Comparison of ENCODE assay signal across 8 mouse cellular contexts in genomic region chr1:82987530-82988198, GRCm38 (mm10). TPM values are rescaled to one million over a fixed set of nuclear protein-coding genes. Genes with fewer than 3 reads are reported as not detected.
DNase-seq lines count a peak whose midpoint lies in the region; ATAC-seq and TF ChIP-seq lines count a peak whose summit lies in the region.

No protein-coding gene starts in this region.

- DNase-seq in gastrocnemius, adult 18-20 months (ENCODE audit: low spot score): peak; percentile 50
- no peak for DNase-seq in gastrocnemius, postnatal 14 days
- DNase-seq in urinary bladder, postnatal 25 days (ENCODE audit: low spot score): peak; percentile 28
- DNase-seq in urinary bladder, postnatal 4 days (ENCODE audit: low spot score in 2 of 2): no peak
- DNase-seq in embryonic facial prominence, embryonic 11.5 days (ENCODE audit: low spot score): peak; percentile 84
- peak; percentile 85 for DNase-seq in hindbrain, postnatal 0 days (ENCODE audit: low spot score)
- peak; percentile 75 for DNase-seq in lung, postnatal 25 days (ENCODE audit: low spot score)
- DNase-seq in thymus, postnatal 4 days: peak; percentile 35

- peak; percentile 79 for TF ChIP-seq CTCF in hindbrain, postnatal 0 days (IDR thresholded peaks at IDR 0.05; ENCODE audit: low read depth)

- H3K9ac ChIP-seq in embryonic facial prominence, embryonic 11.5 days (replicated peaks; ENCODE audit: low read length): no peak overlapping the region
- no peak overlapping the region for H3K9ac ChIP-seq in hindbrain, postnatal 0 days (replicated peaks; ENCODE audit: low read length)

- WGBS in embryonic facial prominence, embryonic 11.5 days: 32% methylated on average over 4 of the region's 4 CpGs
- 49% methylated on average over 4 of the region's 4 CpGs for WGBS in hindbrain, postnatal 0 days

- peaks cover 3% of the 10 kb centered on the region; the same call in 1 of the 2 replicates for H3K9me3 ChIP-seq in embryonic facial prominence, embryonic 11.5 days (replicated peaks; ENCODE audit: control insufficient read depth, low read length)
- no peaks in the 10 kb centered on the region for H3K9me3 ChIP-seq in hindbrain, postnatal 0 days (ENCODE audit: low read length)

- H3K4me1 ChIP-seq in embryonic facial prominence, embryonic 11.5 days (ENCODE audit: control insufficient read depth, insufficient read depth, low read length): no peaks in the 10 kb centered on the region
- H3K4me1 ChIP-seq in hindbrain, postnatal 0 days (ENCODE audit: insufficient read depth, low read length): no peaks in the 10 kb centered on the region

- 0 out of 2 replicates have a peak, but pooled peaks have one; percentile 67 for ATAC-seq in embryonic facial prominence, embryonic 11.5 days (replicated peaks; ENCODE audit: insufficient number of reproducible peaks, low FRiP score, low TSS enrichment, low read depth)
- ATAC-seq in hindbrain, postnatal 0 days: peak; percentile 47; the same call in 1 of the 2 replicates

- no peaks in the 10 kb centered on the region for H3K27me3 ChIP-seq in embryonic facial prominence, embryonic 11.5 days (ENCODE audit: control insufficient read depth, insufficient read depth, low read length)
- H3K27me3 ChIP-seq in hindbrain, postnatal 0 days (ENCODE audit: insufficient read depth, low read length): no peaks in the 10 kb centered on the region

- intact Hi-C loops in gastrocnemius, postnatal 14 days (cut with DNase I; ENCODE audit: low total_unique reads): loop anchor here (2.0 kb wide), 1 partner anchor 203 kb away; no protein-coding TSS in a partner anchor

- no peak overlapping the region for H3K4me3 ChIP-seq in embryonic facial prominence, embryonic 11.5 days (ENCODE audit: low read depth, low read length)
- H3K4me3 ChIP-seq in hindbrain, postnatal 0 days (ENCODE audit: low read length): no peak overlapping the region

- H3K4me2 ChIP-seq in embryonic facial prominence, embryonic 11.5 days (ENCODE audit: low read depth, low read length): no peak overlapping the region
- no peak overlapping the region for H3K4me2 ChIP-seq in hindbrain, postnatal 0 days (ENCODE audit: low read depth, low read length)

- H3K27ac ChIP-seq in embryonic facial prominence, embryonic 11.5 days (replicated peaks; ENCODE audit: low read depth, low read length): no peak overlapping the region
- no peak overlapping the region for H3K27ac ChIP-seq in hindbrain, postnatal 0 days

- H3K36me3 ChIP-seq in embryonic facial prominence, embryonic 11.5 days (replicated peaks; ENCODE audit: control insufficient read depth, insufficient read depth, low read depth, low read length): no peaks in the 10 kb centered on the region
- no peaks in the 10 kb centered on the region for H3K36me3 ChIP-seq in hindbrain, postnatal 0 days (ENCODE audit: insufficient read depth, low read length)

RNA-seq across cellular contexts. Expression of gene Gm47959, which starts 12.7 kb away (rescaled TPM):
- total RNA-seq in gastrocnemius, adult 18-20 months (2021): not detected
- not detected for total RNA-seq in gastrocnemius, postnatal 14 days (2021)
- polyA plus RNA-seq in embryonic facial prominence, embryonic 11.5 days (2014; fragmentation: Nextera tagmentation; extraction: Ambion mirVana): not detected in 2 replicates
- not detected in 2 replicates for total RNA-seq in hindbrain, postnatal 0 days (2014; rRNA removed)
- not detected in 2 replicates for polyA plus RNA-seq in hindbrain, postnatal 0 days (2015; fragmentation: Nextera tagmentation; extraction: Ambion mirVana)

RNA-seq across cellular contexts. Expression of gene Gm47955, which starts 27.6 kb away (rescaled TPM):
- total RNA-seq in gastrocnemius, adult 18-20 months (2021): not detected
- total RNA-seq in gastrocnemius, postnatal 14 days (2021): not detected
- not detected in 2 replicates for polyA plus RNA-seq in embryonic facial prominence, embryonic 11.5 days (2014; fragmentation: Nextera tagmentation; extraction: Ambion mirVana)
- total RNA-seq in hindbrain, postnatal 0 days (2014; rRNA removed): not detected in 2 replicates
- polyA plus RNA-seq in hindbrain, postnatal 0 days (2015; fragmentation: Nextera tagmentation; extraction: Ambion mirVana): not detected in 2 replicates

RNA-seq across cellular contexts. Expression of gene Gm7544, which starts 31.9 kb away (rescaled TPM):
- total RNA-seq in gastrocnemius, adult 18-20 months (2021): not detected
- total RNA-seq in gastrocnemius, postnatal 14 days (2021): not detected
- not detected in 2 replicates for polyA plus RNA-seq in embryonic facial prominence, embryonic 11.5 days (2014; fragmentation: Nextera tagmentation; extraction: Ambion mirVana)
- not detected in 2 replicates for total RNA-seq in hindbrain, postnatal 0 days (2014; rRNA removed)
- polyA plus RNA-seq in hindbrain, postnatal 0 days (2015; fragmentation: Nextera tagmentation; extraction: Ambion mirVana): not detected in 2 replicates

RNA-seq across cellular contexts. Expression of gene A030003K21Rik, which starts 44.5 kb away (rescaled TPM):
- total RNA-seq in gastrocnemius, adult 18-20 months (2021): not detected
- total RNA-seq in gastrocnemius, postnatal 14 days (2021): not detected
- polyA plus RNA-seq in embryonic facial prominence, embryonic 11.5 days (2014; fragmentation: Nextera tagmentation; extraction: Ambion mirVana): not detected in 2 replicates
- not detected in 2 replicates for total RNA-seq in hindbrain, postnatal 0 days (2014; rRNA removed)
- not detected in 2 replicates for polyA plus RNA-seq in hindbrain, postnatal 0 days (2015; fragmentation: Nextera tagmentation; extraction: Ambion mirVana)

RNA-seq across cellular contexts. Expression of gene Slc19a3, which starts 50.6 kb away (rescaled TPM):
- not detected for total RNA-seq in gastrocnemius, adult 18-20 months (2021)
- not detected for total RNA-seq in gastrocnemius, postnatal 14 days (2021)
- polyA plus RNA-seq in embryonic facial prominence, embryonic 11.5 days (2014; fragmentation: Nextera tagmentation; extraction: Ambion mirVana): 0.35 and 0.60 TPM in 2 replicates
- total RNA-seq in hindbrain, postnatal 0 days (2014; rRNA removed): 1.5 and 1.8 TPM in 2 replicates
- polyA plus RNA-seq in hindbrain, postnatal 0 days (2015; fragmentation: Nextera tagmentation; extraction: Ambion mirVana): 1.3 and 1.7 TPM in 2 replicates

Comparison
In these comparisons a context has a peak if more than half of its experiments do, and no peak if none do; other contexts are left out.
1. DNase-seq: peak in gastrocnemius, adult 18-20 months (single experiment), urinary bladder, postnatal 25 days (single experiment), embryonic facial prominence, embryonic 11.5 days (single experiment), hindbrain, postnatal 0 days (single experiment), lung, postnatal 25 days (single experiment) and thymus, postnatal 4 days (single experiment); none in gastrocnemius, postnatal 14 days (single experiment) and urinary bladder, postnatal 4 days (0 of 2).